Mouse (Mus musculus) limb, embryonic 15.5 days (tissue): ENCODE data around the gene Cracr2b. TPM values are rescaled to one million over a fixed set of nuclear protein-coding genes. Genes with fewer than 3 reads are reported as not detected.

ENCODE experiments used
- ATAC-seq: fragments of 200-750 bp; cut with Nextera tagmentation; 2 replicates; pipeline ENCODE4 v1.8.0; 2017; ENCODE audit warnings: low read depth, moderate TSS enrichment; ENCODE audit not compliant: insufficient number of reproducible peaks, low FRiP score, low TSS enrichment
- H3K27ac ChIP-seq: fragments of 300-500 bp; sonication (generic); 2 replicates; pipeline ENCODE4 v1.5.1; 2015; ENCODE audit warnings: moderate library complexity, mild to moderate bottlenecking, inconsistent platforms
- H3K27me3 ChIP-seq: fragments of 300-500 bp; sonication (generic); 2 replicates; pipeline ENCODE4 v1.6.1; 2015; ENCODE audit warnings: inconsistent platforms
- H3K36me3 ChIP-seq: fragments of 300-500 bp; sonication (generic); 2 replicates; pipeline ENCODE4 v1.6.1; 2015; ENCODE audit warnings: inconsistent platforms
- H3K4me1 ChIP-seq: fragments of 300-500 bp; sonication (generic); 2 replicates; pipeline ENCODE4 v1.6.1; 2015; ENCODE audit warnings: inconsistent platforms
- H3K4me2 ChIP-seq: fragments of 300-500 bp; sonication (generic); 2 replicates; pipeline ENCODE4 v1.6.1; 2015; ENCODE audit warnings: mild to moderate bottlenecking, inconsistent platforms
- H3K4me3 ChIP-seq: fragments of 300-500 bp; sonication (generic); 2 replicates; pipeline ENCODE4 v1.5.1; 2015; ENCODE audit warnings: mild to moderate bottlenecking, inconsistent platforms
- H3K9ac ChIP-seq: fragments of 300-500 bp; sonication (generic); 2 replicates; pipeline ENCODE4 v1.6.1; 2015; ENCODE audit warnings: inconsistent platforms
- H3K9me3 ChIP-seq: fragments of 300-500 bp; sonication (generic); 2 replicates; pipeline ENCODE4 v1.6.1; 2016; ENCODE audit warnings: inconsistent platforms
- WGBS: fragments of 180-500 bp; shearing (Covaris S2); methylation state at CpG from one replicate; pipeline ENCODE4 v1.1.7; 2015; 5-methylcytosine and 5-hydroxymethylcytosine counted together
- polyA plus RNA-seq: library from polyadenylated mRNA; unstranded; fragments of >200 nt; fragmentation: Nextera tagmentation; extraction: Ambion mirVana; gene quantifications from 2 replicates; pipeline ENCODE4 v1.2.1, GENCODE M21; 2015

Cracr2b gene
- polyA plus RNA-seq, 1 experiment from 2014 or later: 16.4 TPM

- Histone ChIP-seq H3K4me2 (peak overlapping the region; percentile 38), H3K4me1 (peaks cover 26% of the 10 kb centered on the region), H3K4me3 (peak overlapping the region; percentile 19; the same call in 1 of the 2 replicates), H3K9me3 (no peaks in the 10 kb centered on the region), H3K27me3 (no peaks in the 10 kb centered on the region), H3K27ac (no peak overlapping the region), H3K36me3 (peaks cover 35% of the 10 kb centered on the region), H3K9ac (no peak overlapping the region)
- 53% methylated on average over 5 of the region's 5 CpGs for WGBS
- no peak for ATAC-seq
These were observed 32.2 kb upstream of the Cracr2b start for GRCm38 (mm10) chr7:141428701-141429100.

- Histone ChIP-seq H3K9ac (no peak within 1 kb of the TSS), H3K4me1 (peaks cover 32% of the 10 kb centered on the region), H3K27me3 (no peaks in the 10 kb centered on the region), H3K36me3 (peaks cover 38% of the 10 kb centered on the region), H3K9me3 (no peaks in the 10 kb centered on the region), H3K4me3 (peak within 1 kb of the TSS; percentile 19), H3K27ac (no peak within 1 kb of the TSS), H3K4me2 (peak within 1 kb of the TSS; percentile 38)
- no peak for ATAC-seq
- 3% methylated on average over 19 of the region's 19 CpGs for WGBS
These were observed 31.6 kb upstream of the Cracr2b start, which contains the start of gene Cend1 for GRCm38 (mm10) chr7:141429310-141429709. Cend1 (minus strand) TSS chr7:141429491.

- Histone ChIP-seq H3K4me3 (no peak overlapping the region), H3K27ac (no peak overlapping the region), H3K9me3 (no peaks in the 10 kb centered on the region)
These were observed 30.9 kb upstream of the Cracr2b start for GRCm38 (mm10) chr7:141429840-141430584.

GRCm38 (mm10) chr7:141430585-141431240 is 30.2 kb upstream of the Cracr2b start:
- H3K9ac ChIP-seq: no peak overlapping the region
- no peaks in the 10 kb centered on the region for H3K27me3 ChIP-seq
- WGBS: 91% methylated on average over 9 of the region's 9 CpGs
- no peak for ATAC-seq
- H3K4me1 ChIP-seq: peaks cover 45% of the 10 kb centered on the region
- H3K4me2 ChIP-seq: no peak overlapping the region
- H3K36me3 ChIP-seq: peaks cover 38% of the 10 kb centered on the region
- H3K4me3 ChIP-seq: no peak overlapping the region
- H3K27ac ChIP-seq: no peak overlapping the region
- H3K9me3 ChIP-seq: no peaks in the 10 kb centered on the region

More at GRCm38 (mm10) chr7:141429840-141430584, 30.9 kb upstream of the Cracr2b start:
- Histone ChIP-seq H3K9ac (no peak overlapping the region), H3K36me3 (peaks cover 38% of the 10 kb centered on the region), H3K27me3 (no peaks in the 10 kb centered on the region), H3K4me2 (no peak overlapping the region), H3K4me1 (peaks cover 39% of the 10 kb centered on the region)
- WGBS: 62% methylated on average over 9 of the region's 9 CpGs
- no peak for ATAC-seq

GRCm38 (mm10) chr7:141431434-141432185 is 29.3 kb upstream of the Cracr2b start:
- no peak overlapping the region for H3K9ac ChIP-seq
- H3K4me2 ChIP-seq: no peak overlapping the region
- 92% methylated on average over 19 of the region's 19 CpGs for WGBS
- no peaks in the 10 kb centered on the region for H3K27me3 ChIP-seq
- ATAC-seq: no peak
- H3K36me3 ChIP-seq: peaks cover 38% of the 10 kb centered on the region
- no peak overlapping the region for H3K27ac ChIP-seq
- H3K9me3 ChIP-seq: no peaks in the 10 kb centered on the region
- H3K4me3 ChIP-seq: no peak overlapping the region
- H3K4me1 ChIP-seq: peaks cover 53% of the 10 kb centered on the region

GRCm38 (mm10) chr7:141432186-141432611 is 28.7 kb upstream of the Cracr2b start:
- ATAC-seq: no peak
- H3K9me3 ChIP-seq: no peaks in the 10 kb centered on the region
- no peak overlapping the region for H3K4me2 ChIP-seq
- peaks cover 38% of the 10 kb centered on the region for H3K36me3 ChIP-seq
- peaks cover 59% of the 10 kb centered on the region for H3K4me1 ChIP-seq
- no peak overlapping the region for H3K27ac ChIP-seq
- H3K4me3 ChIP-seq: no peak overlapping the region
- no peaks in the 10 kb centered on the region for H3K27me3 ChIP-seq
- H3K9ac ChIP-seq: no peak overlapping the region
- 83% methylated on average over 8 of the region's 8 CpGs for WGBS

GRCm38 (mm10) chr7:141432741-141433516 is 28.0 kb upstream of the Cracr2b start:
- Histone ChIP-seq H3K9me3 (no peaks in the 10 kb centered on the region), H3K4me3 (no peak overlapping the region), H3K4me1 (peaks cover 64% of the 10 kb centered on the region), H3K36me3 (peaks cover 38% of the 10 kb centered on the region), H3K27ac (no peak overlapping the region), H3K4me2 (no peak overlapping the region), H3K9ac (no peak overlapping the region), H3K27me3 (no peaks in the 10 kb centered on the region)
- WGBS: 76% methylated on average over 6 of the region's 6 CpGs
- no peak for ATAC-seq

- no peaks in the 10 kb centered on the region for H3K9me3 ChIP-seq
- H3K4me2 ChIP-seq: peak overlapping the region; percentile 85
- no peaks in the 10 kb centered on the region for H3K27me3 ChIP-seq
- peaks cover 64% of the 10 kb centered on the region for H3K4me1 ChIP-seq
- peaks cover 45% of the 10 kb centered on the region for H3K36me3 ChIP-seq
- peak overlapping the region; percentile 51 for H3K4me3 ChIP-seq
- H3K9ac ChIP-seq: peak overlapping the region; percentile 52; the same call in 1 of the 2 replicates
- 71% methylated on average over 15 of the region's 15 CpGs for WGBS
- no peak overlapping the region for H3K27ac ChIP-seq
- ATAC-seq: no peak
These were observed 27.1 kb upstream of the Cracr2b start for GRCm38 (mm10) chr7:141433517-141434400.

GRCm38 (mm10) chr7:141434464-141434863 is 26.4 kb upstream of the Cracr2b start:
- H3K36me3 ChIP-seq: peaks cover 52% of the 10 kb centered on the region
- peaks cover 58% of the 10 kb centered on the region for H3K4me1 ChIP-seq
- ATAC-seq: no peak
- WGBS: 11% methylated on average over 8 of the region's 8 CpGs
- no peaks in the 10 kb centered on the region for H3K27me3 ChIP-seq
- peak overlapping the region; percentile 8; the same call in 1 of the 2 replicates for H3K27ac ChIP-seq
- H3K9me3 ChIP-seq: no peaks in the 10 kb centered on the region
- peak overlapping the region; percentile 85 for H3K4me2 ChIP-seq
- peak overlapping the region; percentile 52; the same call in 1 of the 2 replicates for H3K9ac ChIP-seq
- H3K4me3 ChIP-seq: peak overlapping the region; percentile 51

GRCm38 (mm10) chr7:141435129-141435855 is 25.6 kb upstream of the Cracr2b start:
- peak overlapping the region; percentile 39; the same call in 1 of the 2 replicates for H3K9ac ChIP-seq
- no peaks in the 10 kb centered on the region for H3K27me3 ChIP-seq
- H3K27ac ChIP-seq: peak overlapping the region; percentile 8; the same call in 1 of the 2 replicates
- peaks cover 57% of the 10 kb centered on the region for H3K36me3 ChIP-seq
- peak overlapping the region; percentile 51 for H3K4me3 ChIP-seq
- ATAC-seq: no peak
- peaks cover 53% of the 10 kb centered on the region for H3K4me1 ChIP-seq
- H3K9me3 ChIP-seq: no peaks in the 10 kb centered on the region
- H3K4me2 ChIP-seq: peak overlapping the region; percentile 85
- WGBS: 6% methylated on average over 17 of the region's 17 CpGs
